Mouse (Mus musculus): ENCODE data around the gene Phrf1. TPM values are rescaled to one million over a fixed set of nuclear protein-coding genes. Genes with fewer than 3 reads are reported as not detected.

The Phrf1 gene
- total and polyA plus RNA-seq, 2 experiments from 2014 or later = 39.5 to 54.6 TPM

DNA sequence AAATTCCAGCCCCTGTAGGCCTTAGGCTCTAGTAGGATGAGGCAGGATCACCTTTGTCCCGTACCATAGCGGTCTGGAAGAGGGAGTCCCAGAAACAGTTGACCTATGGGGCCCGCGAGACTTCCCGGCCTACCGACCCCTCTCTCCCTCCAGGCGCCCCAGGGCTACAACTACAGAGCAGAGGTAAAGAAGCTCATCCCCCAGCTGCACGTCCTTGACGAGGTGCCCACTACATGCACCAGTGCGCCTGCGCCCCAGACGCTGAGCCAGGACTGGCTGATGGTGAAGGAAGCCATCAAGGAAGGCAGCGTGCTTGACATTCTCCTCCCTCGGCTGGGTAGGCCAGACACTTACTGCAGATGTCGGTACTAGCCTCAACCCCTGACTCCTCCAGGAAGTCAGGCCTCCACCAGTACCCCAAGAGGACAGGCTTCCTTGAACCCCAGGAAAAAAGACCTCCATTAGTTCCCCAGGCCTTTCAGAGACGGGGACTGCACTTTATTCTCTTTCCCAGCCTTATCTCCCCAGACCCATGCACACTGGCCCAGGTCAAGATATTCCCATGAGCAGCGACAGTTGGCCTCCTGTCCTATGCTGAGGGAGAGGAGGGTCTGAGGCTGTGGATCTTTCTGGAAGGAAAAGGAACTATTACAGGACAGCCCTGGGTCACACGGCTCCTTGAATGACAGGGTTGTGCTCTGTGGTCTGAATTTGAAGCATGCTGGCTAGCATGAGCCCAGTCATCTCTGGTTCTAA lies 22.2 kb upstream of the Phrf1 start:
- H3K36me3 ChIP-seq (ENCODE audit: insufficient read depth, low read length) = no peaks in the 10 kb centered on the region
- WGBS = 93% methylated on average over 18 of the region's 18 CpGs
- DNase-seq (ENCODE audit: low spot score) (no peak), ATAC-seq (ENCODE audit: low FRiP score) (no peak)
- no peaks in the 10 kb centered on the region for H3K27me3 ChIP-seq (ENCODE audit: insufficient read depth, low read length)
- H3K27ac ChIP-seq (ENCODE audit: low read depth, low read length) = no peak overlapping the region
- no peak overlapping the region for H3K4me3 ChIP-seq (ENCODE audit: low read depth, low read length)
- no peak for TF ChIP-seq CTCF (IDR thresholded peaks at IDR 0.05)
- H3K4me1 ChIP-seq (ENCODE audit: insufficient read depth, low read length) = no peaks in the 10 kb centered on the region
- no peak overlapping the region for H3K9ac ChIP-seq (replicated peaks; ENCODE audit: low read length, poor library complexity, severe bottlenecking)
- no peaks in the 10 kb centered on the region for H3K9me3 ChIP-seq (ENCODE audit: low read length)
- H3K4me2 ChIP-seq (ENCODE audit: low read depth, low read length, poor library complexity, severe bottlenecking) = no peak overlapping the region

DNA sequence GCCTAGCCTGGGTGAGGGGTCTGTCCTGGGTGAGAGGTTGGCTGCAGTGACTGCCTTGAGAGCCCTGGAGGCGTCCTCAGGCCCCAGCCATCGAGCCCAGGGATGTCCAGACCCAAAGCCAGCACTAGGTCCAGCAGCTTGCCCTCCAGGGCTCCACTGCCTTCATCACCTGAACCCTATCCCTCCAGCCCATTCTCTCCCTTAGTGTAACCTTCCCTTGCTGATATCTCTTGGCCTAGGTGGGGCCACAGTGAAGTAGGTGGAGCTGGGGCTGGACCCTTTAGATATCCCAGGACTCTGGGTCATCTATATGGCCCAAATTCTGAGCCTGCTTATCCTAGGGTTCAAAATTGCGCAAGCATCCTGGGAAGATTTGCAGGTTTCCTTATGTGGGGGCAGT lies 19.1 kb upstream of the Phrf1 start:
- 62% methylated on average over 3 of the region's 3 CpGs for WGBS

DNA sequence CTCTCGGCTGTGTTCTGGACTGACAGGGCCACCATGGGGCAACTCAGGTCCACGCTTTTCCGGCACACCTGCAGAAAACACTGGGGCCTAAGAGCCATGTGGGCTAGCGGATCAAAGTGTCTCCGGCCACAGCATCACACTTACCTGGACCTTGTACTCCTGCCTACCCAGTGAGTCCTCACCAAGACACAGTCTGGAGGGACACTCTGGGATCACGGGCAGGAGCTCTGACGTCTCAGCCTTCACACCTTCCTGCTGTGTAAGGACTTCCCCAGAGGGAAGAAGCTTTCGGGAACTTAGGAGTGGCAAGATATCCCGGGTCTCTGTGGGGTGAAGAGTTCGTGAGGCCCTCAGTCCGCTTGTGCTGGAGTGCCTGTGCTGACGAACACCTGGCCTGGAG lies 18.4 kb upstream of the Phrf1 start:
- H3K4me3 ChIP-seq (ENCODE audit: low read depth, low read length) = no peak overlapping the region
- no peak overlapping the region for H3K4me2 ChIP-seq (ENCODE audit: low read depth, low read length, poor library complexity, severe bottlenecking)
- no peak for TF ChIP-seq CTCF (IDR thresholded peaks at IDR 0.05)
- no peaks in the 10 kb centered on the region for H3K36me3 ChIP-seq (ENCODE audit: insufficient read depth, low read length)
- no peak overlapping the region for H3K9ac ChIP-seq (replicated peaks; ENCODE audit: low read length, poor library complexity, severe bottlenecking)
- no peaks in the 10 kb centered on the region for H3K27me3 ChIP-seq (ENCODE audit: insufficient read depth, low read length)
- no peak for DNase-seq (ENCODE audit: low spot score)
- H3K27ac ChIP-seq (ENCODE audit: low read depth, low read length) = no peak overlapping the region
- H3K4me1 ChIP-seq (ENCODE audit: insufficient read depth, low read length) = 0 out of 2 replicates have a peak, but pooled peaks cover 3% of the 10 kb centered on the region
- 90% methylated on average over 12 of the region's 12 CpGs for WGBS
- ATAC-seq (ENCODE audit: low FRiP score) = no peak
- H3K9me3 ChIP-seq (ENCODE audit: low read length) = no peaks in the 10 kb centered on the region

More for the DNA sequence above, 19.1 kb upstream of the Phrf1 start:
- no peak for ATAC-seq (ENCODE audit: low FRiP score)
- no peaks in the 10 kb centered on the region for H3K4me1 ChIP-seq (ENCODE audit: insufficient read depth, low read length)
- H3K27me3 ChIP-seq (ENCODE audit: insufficient read depth, low read length) = no peaks in the 10 kb centered on the region
- TF ChIP-seq CTCF (IDR thresholded peaks at IDR 0.05) = no peak
- no peak overlapping the region for H3K27ac ChIP-seq (ENCODE audit: low read depth, low read length)
- no peaks in the 10 kb centered on the region for H3K9me3 ChIP-seq (ENCODE audit: low read length)
- H3K9ac ChIP-seq (replicated peaks; ENCODE audit: low read length, poor library complexity, severe bottlenecking) = no peak overlapping the region
- no peaks in the 10 kb centered on the region for H3K36me3 ChIP-seq (ENCODE audit: insufficient read depth, low read length)
- no peak for DNase-seq (ENCODE audit: low spot score)
- H3K4me2 ChIP-seq (ENCODE audit: low read depth, low read length, poor library complexity, severe bottlenecking) = no peak overlapping the region
- H3K4me3 ChIP-seq (ENCODE audit: low read depth, low read length) = no peak overlapping the region

DNA sequence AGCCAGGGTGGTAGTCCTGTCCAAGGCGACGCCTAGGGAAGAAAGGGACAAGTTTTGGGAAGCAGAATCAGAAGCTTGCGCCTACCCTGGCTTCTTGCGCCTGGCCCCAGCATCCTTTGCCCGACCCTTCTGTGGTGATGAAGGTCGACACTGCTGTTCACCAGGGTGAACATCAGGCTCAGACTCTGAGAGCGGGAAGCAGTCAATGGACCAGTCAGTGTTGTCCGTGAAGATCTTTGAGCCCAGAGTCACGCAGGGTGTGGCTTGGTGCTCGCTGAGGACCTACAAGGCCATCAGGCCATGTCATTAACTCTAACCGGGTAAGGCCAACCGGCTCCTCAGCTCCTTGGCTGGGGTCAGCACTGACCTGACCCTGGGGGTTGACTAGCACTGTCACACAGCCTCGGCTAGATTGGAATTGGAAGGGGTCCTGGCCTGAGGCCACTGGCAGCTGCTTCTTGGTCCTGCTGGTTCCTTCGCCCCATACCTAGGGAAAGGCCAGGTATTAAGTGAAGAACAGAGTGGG lies 17.9 kb upstream of the Phrf1 start:
- no peaks in the 10 kb centered on the region for H3K36me3 ChIP-seq (ENCODE audit: insufficient read depth, low read length)
- ATAC-seq (ENCODE audit: low FRiP score) (no peak), DNase-seq (ENCODE audit: low spot score) (no peak)
- no peak overlapping the region for H3K27ac ChIP-seq (ENCODE audit: low read depth, low read length)
- no peak overlapping the region for H3K9ac ChIP-seq (replicated peaks; ENCODE audit: low read length, poor library complexity, severe bottlenecking)
- 0 out of 2 replicates have a peak, but pooled peaks cover 4% of the 10 kb centered on the region for H3K4me1 ChIP-seq (ENCODE audit: insufficient read depth, low read length)
- H3K4me3 ChIP-seq (ENCODE audit: low read depth, low read length) = no peak overlapping the region
- H3K27me3 ChIP-seq (ENCODE audit: insufficient read depth, low read length) = no peaks in the 10 kb centered on the region
- no peak overlapping the region for H3K4me2 ChIP-seq (ENCODE audit: low read depth, low read length, poor library complexity, severe bottlenecking)
- TF ChIP-seq CTCF (IDR thresholded peaks at IDR 0.05) = no peak
- WGBS = 92% methylated on average over 14 of the region's 14 CpGs
- no peaks in the 10 kb centered on the region for H3K9me3 ChIP-seq (ENCODE audit: low read length)

DNA sequence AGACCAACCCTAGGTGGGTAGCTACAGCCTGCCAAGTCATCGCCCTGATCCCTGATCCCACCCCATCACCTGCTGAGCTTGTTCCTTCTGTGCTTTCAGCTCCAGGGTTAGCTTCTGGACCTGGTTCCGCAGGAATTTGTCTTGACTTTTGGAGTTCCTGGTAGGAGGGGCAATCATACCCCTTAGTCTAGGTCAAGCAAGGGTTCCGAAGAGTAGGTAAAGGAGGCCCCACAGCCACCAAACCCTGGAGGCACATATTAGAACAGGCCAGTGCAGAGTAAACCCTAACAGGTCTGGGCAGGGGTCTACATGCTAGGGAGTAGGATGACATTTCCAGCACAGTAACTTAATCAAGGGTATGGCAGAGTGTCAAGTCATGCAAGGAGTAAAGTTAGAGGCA lies 15.5 kb upstream of the Phrf1 start:
- 0 out of 2 replicates have a peak, but pooled peaks cover under 1% of the 10 kb centered on the region for H3K36me3 ChIP-seq (ENCODE audit: insufficient read depth, low read length)
- WGBS = 74% methylated on average over 3 of the region's 3 CpGs
- DNase-seq (ENCODE audit: low spot score) (no peak), ATAC-seq (ENCODE audit: low FRiP score) (no peak)
- H3K9me3 ChIP-seq (ENCODE audit: low read length) = no peaks in the 10 kb centered on the region
- H3K4me2 ChIP-seq (ENCODE audit: low read depth, low read length, poor library complexity, severe bottlenecking) = no peak overlapping the region
- H3K4me3 ChIP-seq (ENCODE audit: low read depth, low read length) = no peak overlapping the region
- H3K9ac ChIP-seq (replicated peaks; ENCODE audit: low read length, poor library complexity, severe bottlenecking) = no peak overlapping the region
- H3K27ac ChIP-seq (ENCODE audit: low read depth, low read length) = no peak overlapping the region
- no peaks in the 10 kb centered on the region for H3K27me3 ChIP-seq (ENCODE audit: insufficient read depth, low read length)
- TF ChIP-seq CTCF (IDR thresholded peaks at IDR 0.05) = no peak
- peaks cover 9% of the 10 kb centered on the region; the same call in 1 of the 2 replicates for H3K4me1 ChIP-seq (ENCODE audit: insufficient read depth, low read length)

DNA sequence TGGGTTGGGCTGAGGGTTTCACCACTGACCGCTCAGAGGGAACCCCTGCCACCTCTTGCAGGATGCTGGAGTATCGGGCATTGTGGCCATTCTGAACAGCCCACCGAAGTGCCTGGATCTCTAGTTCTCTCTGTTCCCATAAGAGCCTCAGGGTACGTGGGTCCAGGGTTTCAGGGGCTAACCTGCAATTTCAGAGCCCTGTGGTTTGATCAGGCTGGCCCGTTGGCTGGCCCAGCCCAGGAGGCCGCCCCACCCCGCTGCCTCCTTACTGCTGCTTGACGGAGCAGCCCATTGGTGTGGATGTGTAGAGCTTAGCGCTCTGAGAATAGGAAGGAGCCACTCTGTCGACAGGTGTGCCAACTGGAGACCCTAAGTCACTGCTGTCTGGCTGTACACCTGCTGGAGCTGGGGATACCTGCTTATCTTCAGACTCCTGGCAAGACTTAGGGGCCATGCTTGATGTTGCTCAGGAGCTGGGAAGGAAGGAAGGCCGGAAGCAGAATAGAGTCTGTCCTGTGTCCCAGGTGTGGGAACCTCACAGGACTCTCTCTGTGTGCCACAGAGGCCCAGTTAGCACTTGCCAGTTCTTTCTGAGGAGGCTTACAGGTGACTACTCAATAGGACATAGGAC lies 14.9 kb upstream of the Phrf1 start, which contains the start of gene Lmntd2:
TSS of gene Lmntd2 (minus strand) at position 476 of the 631 bp plus-strand sequence.
- Histone ChIP-seq H3K9me3 (ENCODE audit: low read length) (no peaks in the 10 kb centered on the region), H3K4me2 (ENCODE audit: low read depth, low read length, poor library complexity, severe bottlenecking) (peak within 1 kb of the TSS; percentile 97), H3K4me3 (ENCODE audit: low read depth, low read length) (no peak within 1 kb of the TSS), H3K36me3 (ENCODE audit: insufficient read depth, low read length) (0 out of 2 replicates have a peak, but pooled peaks cover 4% of the 10 kb centered on the region), H3K9ac (replicated peaks; ENCODE audit: low read length, poor library complexity, severe bottlenecking) (no peak within 1 kb of the TSS), H3K27me3 (ENCODE audit: insufficient read depth, low read length) (no peaks in the 10 kb centered on the region), H3K27ac (ENCODE audit: low read depth, low read length) (no peak within 1 kb of the TSS), H3K4me1 (ENCODE audit: insufficient read depth, low read length) (peaks cover 9% of the 10 kb centered on the region; the same call in 1 of the 2 replicates)
- ATAC-seq (ENCODE audit: low FRiP score) (no peak), DNase-seq (ENCODE audit: low spot score) (no peak)
- WGBS = 96% methylated on average over 11 of the region's 11 CpGs
- no peak for TF ChIP-seq CTCF (IDR thresholded peaks at IDR 0.05)

All from midbrain, postnatal 0 days (tissue).